Mouse (Mus musculus) MEL (cell line): ENCODE data around the gene Gm49396. TPM values are rescaled to one million over a fixed set of nuclear protein-coding genes. Genes with fewer than 3 reads are reported as not detected.

Source experiments
- DNase-seq: peaks from one replicate; pipeline ENCODE4 v3.0.0; 2011; ENCODE audit warnings: low read depth, low spot score
- H3K27ac ChIP-seq: 2 replicates; pipeline ENCODE4 v1.5.1; 2012; ENCODE audit warnings: low read depth, mild to moderate bottlenecking, control low read depth, low read length, moderate library complexity; ENCODE audit not compliant: control insufficient read depth
- H3K27me3 ChIP-seq, 2 experiments: fragments of 150-350 bp in 1 of 2; sonication (generic) in 1 of 2; 2 replicates each; pipeline ENCODE4 v1.6.1; 2012; ENCODE audit warnings: low read length in 2 of 2, mild to moderate bottlenecking in 2 of 2, improper control_type of control experiment in 1 of 2, moderate library complexity in 1 of 2; ENCODE audit not compliant: insufficient read depth in 2 of 2, control insufficient read depth in 1 of 2
- H3K36me3 ChIP-seq, 2 experiments: 2 replicates each; pipeline ENCODE4 v1.6.1; 2012 to 2014; ENCODE audit warnings: low read length in 2 of 2, improper control_type of control experiment in 1 of 2, inconsistent platforms in 1 of 2, mild to moderate bottlenecking in 1 of 2; ENCODE audit not compliant: insufficient read depth in 2 of 2, control insufficient read depth in 1 of 2
- H3K4me1 ChIP-seq, 2 experiments: fragments of 150-350 bp in 1 of 2; sonication (generic) in 1 of 2; 2 replicates each; pipeline ENCODE4 v1.6.1; 2012; ENCODE audit warnings: low read length in 2 of 2, improper control_type of control experiment in 1 of 2, mild to moderate bottlenecking in 1 of 2; ENCODE audit not compliant: insufficient read depth in 2 of 2, control insufficient read depth in 1 of 2
- H3K4me3 ChIP-seq, 2 experiments: fragments of 150-350 bp in 1 of 2; sonication (generic) in 1 of 2; 2 replicates each; pipeline ENCODE4 v1.5.1; 2012; ENCODE audit warnings: low read depth in 2 of 2, low read length in 2 of 2, mild to moderate bottlenecking in 2 of 2, moderate library complexity in 2 of 2, control low read depth in 1 of 2, improper control_type of control experiment in 1 of 2; ENCODE audit not compliant: control insufficient read depth in 1 of 2, insufficient read depth in 1 of 2
- H3K79me2 ChIP-seq: 2 replicates; pipeline ENCODE4 v1.6.1; 2012; ENCODE audit warnings: mild to moderate bottlenecking, low read length, moderate library complexity; ENCODE audit not compliant: control insufficient read depth, poor library complexity, insufficient read depth
- H3K9ac ChIP-seq: 2 replicates; pipeline ENCODE4 v1.6.1; 2012; ENCODE audit warnings: low read depth, mild to moderate bottlenecking, control low read depth, low read length, moderate library complexity; ENCODE audit not compliant: control insufficient read depth, poor library complexity, severe bottlenecking
- H3K9me3 ChIP-seq: fragments of 150-350 bp; sonication (generic); replicated peaks from 2 replicates; pipeline ENCODE4 v1.6.1; 2012; ENCODE audit warnings: mild to moderate bottlenecking, low read length, improper control_type of control experiment, moderate library complexity; ENCODE audit not compliant: insufficient read depth
- BHLHE40 ChIP-seq: IDR thresholded peaks from 2 replicates; pipeline ENCODE4 v1.6.1; 2012; ENCODE audit warnings: low read depth, mild to moderate bottlenecking, inconsistent platforms, low read length, improper control_type of control experiment, borderline replicate concordance
- CHD2 ChIP-seq: IDR thresholded peaks from 2 replicates; pipeline ENCODE4 v1.6.1; 2011; ENCODE audit warnings: low read length, improper control_type of control experiment
- ETS1 ChIP-seq: IDR thresholded peaks from 2 replicates; pipeline ENCODE4 v1.6.1; 2012; ENCODE audit warnings: low read depth, mild to moderate bottlenecking, inconsistent platforms, low read length, improper control_type of control experiment, moderate library complexity
- GABPA ChIP-seq: IDR thresholded peaks from 2 replicates; pipeline ENCODE4 v1.6.1; 2012; ENCODE audit warnings: low read depth, mild to moderate bottlenecking, inconsistent platforms, low read length, improper control_type of control experiment, moderate library complexity
- HCFC1 ChIP-seq: IDR thresholded peaks from 2 replicates; pipeline ENCODE4 v1.6.1; 2012; ENCODE audit warnings: low read depth, mild to moderate bottlenecking, inconsistent platforms, low read length, improper control_type of control experiment, moderate library complexity
- MAX ChIP-seq: IDR thresholded peaks from 2 replicates; pipeline ENCODE4 v1.6.1; 2011; ENCODE audit warnings: low read length, improper control_type of control experiment
- MEF2A ChIP-seq: IDR thresholded peaks from 2 replicates; pipeline ENCODE4 v1.6.1; 2014; ENCODE audit warnings: low read depth, mild to moderate bottlenecking, inconsistent platforms, low read length, improper control_type of control experiment; ENCODE audit not compliant: poor library complexity, insufficient replicate concordance, severe bottlenecking; ENCODE audit errors: extremely low read depth
- MXI1 ChIP-seq: IDR thresholded peaks from 2 replicates; pipeline ENCODE4 v1.6.1; 2011; ENCODE audit warnings: mild to moderate bottlenecking, low read depth, low read length, improper control_type of control experiment
- MYC ChIP-seq: IDR thresholded peaks from 2 replicates; pipeline ENCODE4 v1.6.1; 2011; ENCODE audit warnings: low read depth, mild to moderate bottlenecking, low read length, improper control_type of control experiment, moderate library complexity
- NRF1 ChIP-seq: IDR thresholded peaks from 2 replicates; pipeline ENCODE4 v1.6.1; 2014; ENCODE audit warnings: low read depth, mild to moderate bottlenecking, inconsistent platforms, low read length, improper control_type of control experiment, moderate library complexity; ENCODE audit not compliant: poor library complexity, insufficient read depth, severe bottlenecking
- POLR2A ChIP-seq, 2 experiments: IDR thresholded peaks; 2 replicates each; pipeline ENCODE4 v1.6.1; 2011 to 2012; ENCODE audit warnings: low read length in 2 of 2, mild to moderate bottlenecking in 2 of 2, control low read depth in 1 of 2, improper control_type of control experiment in 1 of 2, low read depth in 1 of 2, moderate library complexity in 1 of 2; ENCODE audit not compliant: control insufficient read depth in 1 of 2, insufficient read depth in 1 of 2, poor library complexity in 1 of 2
- POLR2AphosphoS5 ChIP-seq: IDR thresholded peaks from 2 replicates; pipeline ENCODE4 v1.6.1; 2012; ENCODE audit warnings: low read depth, borderline replicate concordance, mild to moderate bottlenecking, inconsistent platforms, low read length, moderate library complexity, mixed read lengths
- SIN3A ChIP-seq: IDR thresholded peaks from 2 replicates; pipeline ENCODE4 v1.6.1; 2012; ENCODE audit warnings: low read length, improper control_type of control experiment, inconsistent platforms
- UBTF ChIP-seq: IDR thresholded peaks from 2 replicates; pipeline ENCODE4 v1.6.1; 2012; ENCODE audit warnings: low read depth, mild to moderate bottlenecking, inconsistent platforms, low read length, improper control_type of control experiment, moderate library complexity, borderline replicate concordance; ENCODE audit not compliant: insufficient read depth
- USF1 ChIP-seq: IDR thresholded peaks from 2 replicates; pipeline ENCODE4 v1.6.1; 2014; ENCODE audit warnings: low read depth, mild to moderate bottlenecking, inconsistent platforms, low read length, improper control_type of control experiment, moderate library complexity
- ZC3H11A ChIP-seq: IDR thresholded peaks from 2 replicates; pipeline ENCODE4 v1.6.1; 2012; ENCODE audit warnings: low read depth, mild to moderate bottlenecking, inconsistent platforms, low read length, improper control_type of control experiment
- polyA plus RNA-seq, 2 experiments: library from polyadenylated mRNA; stranded (reverse) in 1 of 2; unstranded in 1 of 2; fragments of >175 nt in 1 of 2; fragments of >200 nt in 1 of 2; gene quantifications; 2 replicates each; pipeline versions ENCODE4 v1.2.1 to v1.2.4; 2012; ENCODE audit warnings: low replicate concordance in 2 of 2, low read depth in 1 of 2; ENCODE audit not compliant: insufficient read length in 2 of 2, insufficient read depth in 1 of 2, missing spikeins in 1 of 2
- total RNA-seq: library from RNA; depleted of rRNA; stranded (reverse); fragments of 300-350 nt; gene quantifications from 2 replicates; pipeline ENCODE4 v1.2.3, GENCODE M21; 2012

Gm49396 gene
- total and polyA plus RNA-seq, 3 experiments: 1.9 to 4.2 TPM; not detected in 1

DNA sequence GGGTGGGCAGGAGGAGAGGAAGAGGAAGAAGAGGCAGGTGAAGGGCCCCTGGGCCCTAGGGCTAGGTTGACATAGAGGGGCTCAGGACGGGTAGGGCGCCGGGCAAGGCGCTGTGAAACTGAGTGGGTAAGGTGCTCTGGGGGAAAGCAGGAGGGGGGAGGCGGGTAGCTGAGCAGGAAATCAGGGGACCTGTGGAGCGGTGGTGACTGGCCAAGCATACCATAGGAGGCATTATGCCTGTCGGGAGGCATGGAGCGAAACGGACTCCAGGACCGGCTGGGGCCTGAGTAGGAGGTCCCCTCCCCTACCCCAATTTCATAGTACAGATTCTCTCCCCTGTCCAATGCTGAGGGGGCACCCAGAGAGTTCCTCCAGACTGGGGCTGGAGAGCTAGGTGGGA is 40.3 kb upstream of the Gm49396 start:
- H3K9me3 ChIP-seq: no peaks in the 10 kb centered on the region
- no peaks in the 10 kb centered on the region for H3K36me3 ChIP-seq
- TF ChIP-seq MEF2A: no peak
- TF ChIP-seq ZC3H11A: no peak
- no peak for TF ChIP-seq MAX
- TF ChIP-seq ETS1: no peak
- TF ChIP-seq USF1: no peak
- TF ChIP-seq SIN3A: no peak
- no peak for TF ChIP-seq HCFC1
- no peak overlapping the region for H3K27ac ChIP-seq
- H3K79me2 ChIP-seq: no peaks in the 10 kb centered on the region
- no peaks in the 10 kb centered on the region for H3K4me1 ChIP-seq
- H3K9ac ChIP-seq: no peak overlapping the region
- no peaks in the 10 kb centered on the region for H3K27me3 ChIP-seq
- no peak for DNase-seq
- no peak overlapping the region for H3K4me3 ChIP-seq

- TF ChIP-seq CHD2 (no peak), SIN3A (no peak), MXI1 (no peak)
- DNase-seq: no peak
- H3K27me3 ChIP-seq: no peaks in the 10 kb centered on the region
- H3K4me3 ChIP-seq: no peak overlapping the region
- no peaks in the 10 kb centered on the region for H3K36me3 ChIP-seq
- no peak overlapping the region for H3K9ac ChIP-seq
- H3K4me1 ChIP-seq: no peaks in the 10 kb centered on the region
- no peak overlapping the region for H3K27ac ChIP-seq
- H3K9me3 ChIP-seq: no peaks in the 10 kb centered on the region
- H3K79me2 ChIP-seq: no peaks in the 10 kb centered on the region
Measured at GRCm38 (mm10) chr7:30524487-30524886, 38.7 kb upstream of the Gm49396 start.

- H3K4me1 ChIP-seq: no peaks in the 10 kb centered on the region
Measured at GRCm38 (mm10) chr7:30525954-30526353, 37.2 kb upstream of the Gm49396 start.

GRCm38 (mm10) chr7:30526399-30526798 is 36.7 kb upstream of the Gm49396 start:
- Histone ChIP-seq H3K79me2 (no peaks in the 10 kb centered on the region), H3K9ac (no peak overlapping the region)
- TF ChIP-seq POLR2A (IDR thresholded peaks at IDR 0.05; ENCODE audit: control insufficient read depth in 1 of 2, insufficient read depth in 1 of 2, low read depth in 1 of 2, low read length in 2 of 2, poor library complexity in 1 of 2): no peak
- TF ChIP-seq POLR2AphosphoS5: no peak
- no peak for TF ChIP-seq GABPA
- no peak for TF ChIP-seq UBTF
- no peak for TF ChIP-seq MAX
- TF ChIP-seq BHLHE40: no peak
- no peak for TF ChIP-seq NRF1
- TF ChIP-seq, all 39 proteins: peak for 0
- Histone ChIP-seq H3K4me3 (no peak overlapping the region), H3K27me3 (no peaks in the 10 kb centered on the region), H3K36me3 (no peaks in the 10 kb centered on the region), H3K4me1 (peaks cover 0 to 3% of the 10 kb centered on the region in 2 experiments; a peak in 1 of 4 replicates), H3K9me3 (no peaks in the 10 kb centered on the region), H3K27ac (no peak overlapping the region)
- no peak for DNase-seq

More at GRCm38 (mm10) chr7:30525954-30526353, 37.2 kb upstream of the Gm49396 start:
- DNase-seq: no peak
- Histone ChIP-seq H3K36me3 (no peaks in the 10 kb centered on the region), H3K9me3 (no peaks in the 10 kb centered on the region), H3K79me2 (no peaks in the 10 kb centered on the region), H3K4me3 (no peak overlapping the region), H3K27me3 (no peaks in the 10 kb centered on the region), H3K9ac (no peak overlapping the region), H3K27ac (no peak overlapping the region)
- TF ChIP-seq MYC: no peak
